Mouse (Mus musculus) small intestine, adult 2 months (tissue): ENCODE measurements around the gene Txlng.

Experiments
- CTCF ChIP-seq: fragments of 200-500 bp; IDR thresholded peaks from 2 replicates; pipeline ENCODE4 v1.5.1; 2012; ENCODE audit warnings: low read depth, mild to moderate bottlenecking, control low read depth, inconsistent platforms, low read length, moderate library complexity, mixed read lengths; ENCODE audit not compliant: insufficient replicate concordance, insufficient read length; ENCODE audit errors: extremely low read depth
- POLR2A ChIP-seq: fragments of 200-500 bp; IDR thresholded peaks from 2 replicates; pipeline ENCODE4 v1.6.1; 2012; ENCODE audit warnings: low read depth, mild to moderate bottlenecking, control low read depth, inconsistent platforms, low read length, moderate library complexity

GRCm38 (mm10) chrX:162831542-162831941 lies 2.3 kb upstream of the Txlng start:
- TF ChIP-seq CTCF, result no peak
- TF ChIP-seq POLR2A, result no peak
